Mouse (Mus musculus) G1E (cell line): Measurements from ENCODE around the gene Olfr64.

Experiments used
- CTCF ChIP-seq: IDR thresholded peaks from 2 replicates; pipeline ENCODE4 v1.5.1; 2012; ENCODE audit warnings: low read depth, low read length, inconsistent platforms, mixed read lengths
- GATA1 ChIP-seq: IDR thresholded peaks from 2 replicates; pipeline ENCODE4 v1.6.1; 2012; ENCODE audit warnings: borderline replicate concordance, low read length, inconsistent platforms, mixed read lengths

- TF ChIP-seq CTCF (no peak), GATA1 (no peak)
Measured at GRCm38 (mm10) chr7:103894385-103894784, at the start of gene Olfr64.
